Mouse (Mus musculus) G1E (cell line): Measurements from ENCODE around the gene Pbx1.

Experiments used
- CTCF ChIP-seq: IDR thresholded peaks from 2 replicates; pipeline ENCODE4 v1.5.1; 2012; ENCODE audit warnings: low read depth, low read length, inconsistent platforms, mixed read lengths
- TAL1 ChIP-seq: conservative IDR thresholded peaks from 2 replicates; pipeline ENCODE4 v1.6.1; 2012; ENCODE audit warnings: low read depth, low read length, inconsistent platforms, mixed read lengths

GRCm38 (mm10) chr1:168088680-168089079, 343.4 kb downstream of the Pbx1 start:
- TF ChIP-seq CTCF: no peak
- no peak for TF ChIP-seq TAL1
